Mouse (Mus musculus) neural tube, embryonic 11.5 days (tissue): Measurements from ENCODE around the gene Ptcra. TPM values are rescaled to one million over a fixed set of nuclear protein-coding genes. Genes with fewer than 3 reads are reported as not detected.
"Not testable (repeated sequence)": the region's sequence is repeated elsewhere in the genome, so short reads cannot be mapped to it uniquely, and the experiment has no call there.

Experiments used
- ATAC-seq: fragments of 200-750 bp; cut with Nextera tagmentation; 2 replicates; pipeline ENCODE4 v1.8.0; 2017; ENCODE audit warnings: moderate number of reproducible peaks, mild to moderate bottlenecking, moderate TSS enrichment, moderate library complexity; ENCODE audit not compliant: insufficient read depth, low FRiP score, low TSS enrichment
- DNase-seq: peaks from one replicate; pipeline ENCODE4 v3.0.0-alpha.2; 2015; ENCODE audit warnings: low spot score
- H3K27ac ChIP-seq: fragments of 300-500 bp; sonication (generic); 2 replicates; pipeline ENCODE4 v1.5.1; 2014; ENCODE audit warnings: low read depth, mild to moderate bottlenecking, low read length
- H3K27me3 ChIP-seq: fragments of 300-500 bp; sonication (generic); 2 replicates; pipeline ENCODE4 v1.6.1; 2014; ENCODE audit warnings: mild to moderate bottlenecking, low read length, mixed read lengths; ENCODE audit not compliant: control insufficient read depth, insufficient read depth
- H3K36me3 ChIP-seq: fragments of 300-500 bp; sonication (generic); 2 replicates; pipeline ENCODE4 v1.6.1; 2014; ENCODE audit warnings: mild to moderate bottlenecking, low read length, moderate library complexity, mixed read lengths; ENCODE audit not compliant: control insufficient read depth, insufficient read depth
- H3K4me1 ChIP-seq: fragments of 300-500 bp; sonication (generic); 2 replicates; pipeline ENCODE4 v1.6.1; 2014; ENCODE audit warnings: low read length, mixed read lengths; ENCODE audit not compliant: control insufficient read depth, insufficient read depth
- H3K4me2 ChIP-seq: fragments of 300-500 bp; sonication (generic); 2 replicates; pipeline ENCODE4 v1.6.1; 2014; ENCODE audit warnings: low read depth, mild to moderate bottlenecking, moderate library complexity
- H3K4me3 ChIP-seq: fragments of 300-500 bp; sonication (generic); 2 replicates; pipeline ENCODE4 v1.5.1; 2014; ENCODE audit warnings: low read depth, low read length
- H3K9ac ChIP-seq: fragments of 300-500 bp; sonication (generic); 2 replicates; pipeline ENCODE4 v1.6.1; 2014; ENCODE audit warnings: mild to moderate bottlenecking, low read length
- H3K9me3 ChIP-seq: fragments of 300-500 bp; sonication (generic); 2 replicates; pipeline ENCODE4 v1.6.1; 2016; ENCODE audit warnings: low read length; ENCODE audit not compliant: control insufficient read depth
- WGBS: fragments of 180-500 bp; shearing (Covaris S2); extraction: QIAGEN DNeasy Blood & Tissue Kit; methylation state at CpG from one replicate; pipeline ENCODE4 v1.1.7; 2014; 5-methylcytosine and 5-hydroxymethylcytosine counted together
- polyA plus RNA-seq: library from polyadenylated mRNA; unstranded; fragments of >200 nt; fragmentation: Nextera tagmentation; extraction: Ambion mirVana; gene quantifications from 2 replicates; pipeline ENCODE4 v1.2.1, GENCODE M21; 2014

Gene Ptcra
- polyA plus RNA-seq, 1 experiment from 2014 or later: 0.95 TPM

DNA sequence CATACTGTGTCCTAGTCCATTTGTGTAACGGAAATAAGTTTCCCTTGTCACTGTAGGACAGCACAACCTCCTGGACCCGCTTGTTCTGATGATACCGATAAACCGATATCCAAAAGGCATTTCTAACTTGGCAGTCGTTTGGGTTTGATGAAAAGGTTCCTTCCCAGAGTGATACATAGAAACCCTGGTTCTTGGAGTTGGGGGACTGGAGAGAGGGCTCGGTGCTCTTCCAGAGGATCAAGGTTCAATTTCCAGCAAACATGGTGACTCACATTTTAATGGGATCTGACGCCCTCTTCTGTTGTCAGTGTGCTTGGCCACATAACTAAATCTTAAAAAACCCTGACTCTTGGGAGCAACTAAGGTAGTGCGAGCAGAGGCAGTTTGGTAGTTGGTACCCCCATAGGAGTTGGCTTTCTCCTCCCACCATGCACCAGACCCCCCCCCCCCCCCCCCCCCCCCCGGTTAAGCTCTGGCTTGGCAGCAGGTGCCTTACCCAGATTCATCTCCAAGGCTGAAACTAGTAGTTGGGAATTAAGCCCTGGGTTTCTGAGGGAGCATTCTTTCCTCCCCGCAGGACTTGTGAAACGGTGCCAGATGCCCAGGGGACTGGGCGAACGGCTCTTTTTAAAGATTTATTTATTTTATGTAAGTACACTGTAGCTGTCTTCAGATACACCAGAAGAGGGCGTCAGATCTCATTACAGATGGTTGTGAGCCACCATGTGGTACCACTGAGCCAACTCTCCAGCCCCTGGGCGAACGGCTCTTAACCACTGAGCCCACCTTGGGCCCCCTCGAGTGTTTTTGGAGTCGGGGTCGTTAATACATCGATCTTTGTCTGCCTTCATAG lies 10.0 kb upstream of the Ptcra start:
- Histone ChIP-seq H3K4me1 (peaks cover 13% of the 10 kb centered on the region), H3K9me3 (no peaks in the 10 kb centered on the region), H3K27ac (no peak overlapping the region), H3K4me3 (peak overlapping the region; percentile 84), H3K36me3 (peaks cover 20% of the 10 kb centered on the region), H3K9ac (peak overlapping the region; percentile 84), H3K4me2 (peak overlapping the region; percentile 85), H3K27me3 (no peaks in the 10 kb centered on the region)
- DNase-seq (peak; percentile 41), ATAC-seq (0 out of 2 replicates have a peak, but pooled peaks have one; percentile 27)
- WGBS: 10% methylated on average over 19 of the region's 20 CpGs

DNA sequence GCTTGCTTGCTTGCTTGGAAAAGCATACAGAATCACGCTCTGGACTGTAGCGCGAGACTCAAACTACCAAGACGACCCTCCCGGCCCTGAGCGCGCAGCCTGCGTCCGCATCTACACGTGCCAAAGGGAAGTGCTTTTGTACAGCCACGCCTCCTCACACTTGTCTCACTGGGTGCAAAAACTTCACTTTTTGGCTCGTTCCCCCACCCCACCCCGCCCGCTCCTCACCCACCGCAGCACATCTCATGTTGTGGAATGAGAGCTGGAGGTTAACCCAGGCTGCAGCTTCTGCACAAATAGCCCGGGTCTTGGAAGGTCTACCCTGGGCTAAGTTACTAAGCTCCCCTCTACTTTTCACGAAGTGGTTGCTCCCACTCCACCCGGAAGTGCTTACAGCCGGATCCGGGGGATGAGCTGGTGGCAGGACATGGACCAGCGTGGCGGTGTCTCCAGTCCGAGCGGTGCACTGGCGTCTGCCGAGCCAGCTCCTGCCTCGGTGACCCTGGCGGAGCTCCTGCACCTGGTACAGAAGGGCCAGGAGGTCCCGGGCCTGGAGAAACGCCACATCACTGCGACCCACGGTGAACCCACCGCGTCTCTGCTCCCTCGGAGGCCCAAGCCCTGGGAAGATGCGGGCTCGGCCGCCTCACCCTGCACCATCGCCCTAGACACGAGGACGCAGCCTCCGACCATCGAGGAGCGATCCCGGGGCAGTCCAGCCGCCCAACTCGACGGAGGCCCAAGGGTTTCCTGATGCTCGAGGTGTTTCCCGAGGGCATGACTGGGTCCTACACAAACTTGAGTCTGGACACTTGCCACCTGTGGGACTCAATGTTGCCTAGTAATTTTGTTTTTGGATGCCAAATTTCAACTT lies 9.1 kb upstream of the Ptcra start, which contains the start of gene 2310039H08Rik:
Gene 2310039H08Rik (plus strand): TSS at position 232 of the 874 bp plus-strand sequence.
- Histone ChIP-seq H3K4me3 (peak within 1 kb of the TSS; percentile 84), H3K27ac (0 out of 2 replicates have a peak within 1 kb of the TSS, but pooled peaks have one; percentile 21), H3K4me1 (peaks cover 13% of the 10 kb centered on the region), H3K9ac (peak within 1 kb of the TSS; percentile 84), H3K27me3 (no peaks in the 10 kb centered on the region), H3K36me3 (peaks cover 13% of the 10 kb centered on the region), H3K9me3 (no peaks in the 10 kb centered on the region), H3K4me2 (peak within 1 kb of the TSS; percentile 85)
- peak; percentile 88 for DNase-seq
- peak; percentile 89 for ATAC-seq
- WGBS: under 1% methylated on average over 50 of the region's 50 CpGs

DNA sequence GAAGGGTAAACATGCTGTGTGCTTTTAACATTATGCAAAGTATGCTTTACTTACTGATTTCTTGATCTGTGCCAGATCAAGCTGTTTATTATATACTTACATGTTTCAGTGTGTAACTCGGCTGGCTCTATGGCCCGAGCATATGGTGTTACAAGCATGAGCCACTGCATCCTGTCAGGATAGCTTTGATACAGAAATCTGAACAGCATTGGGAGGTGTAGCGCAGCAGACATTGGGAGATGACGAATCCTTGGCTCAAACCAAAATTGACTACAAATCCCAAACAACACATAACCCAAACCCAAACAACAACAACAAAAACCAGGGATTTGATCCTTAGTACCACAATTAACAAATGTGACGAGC lies 8.5 kb upstream of the Ptcra start:
- H3K9ac ChIP-seq: peak overlapping the region; percentile 84
- DNase-seq (no peak), ATAC-seq (no peak)
- no peaks in the 10 kb centered on the region for H3K9me3 ChIP-seq
- H3K4me3 ChIP-seq: peak overlapping the region; percentile 84
- peak overlapping the region; percentile 85 for H3K4me2 ChIP-seq
- H3K36me3 ChIP-seq: peaks cover 8% of the 10 kb centered on the region
- H3K27ac ChIP-seq: 0 out of 2 replicates have a peak overlapping the region, but pooled peaks have one; percentile 11
- H3K27me3 ChIP-seq: no peaks in the 10 kb centered on the region
- H3K4me1 ChIP-seq: peaks cover 13% of the 10 kb centered on the region
- WGBS: 11% methylated on average over 5 of the region's 5 CpGs

DNA sequence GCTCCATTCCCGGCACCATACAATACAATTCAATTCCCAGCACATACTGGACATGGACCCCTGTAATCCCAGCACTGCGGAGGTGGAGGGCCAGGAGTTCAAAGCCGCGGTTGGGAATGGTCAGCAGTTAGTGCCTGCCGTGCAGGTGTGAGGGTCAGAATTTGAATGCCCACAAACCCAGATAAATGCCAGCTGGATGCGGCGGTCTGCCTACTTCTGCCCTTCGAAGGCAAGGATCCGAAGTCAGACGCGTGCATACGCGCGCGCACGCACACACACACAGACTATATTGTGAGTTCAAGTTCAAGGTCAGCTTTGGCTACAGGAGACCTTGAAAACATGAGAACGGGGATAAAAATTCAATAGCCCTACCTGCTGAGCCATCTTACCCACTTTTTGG lies 8.1 kb upstream of the Ptcra start:
- no peak for DNase-seq
- Histone ChIP-seq H3K27ac (no peak overlapping the region), H3K4me1 (peaks cover 13% of the 10 kb centered on the region), H3K27me3 (no peaks in the 10 kb centered on the region), H3K4me2 (peak overlapping the region; percentile 85), H3K36me3 (peaks cover 8% of the 10 kb centered on the region), H3K4me3 (peak overlapping the region; percentile 84), H3K9me3 (no peaks in the 10 kb centered on the region), H3K9ac (peak overlapping the region; percentile 84)
- 68% methylated on average over 17 of the region's 17 CpGs for WGBS
- ATAC-seq: no peak

DNA sequence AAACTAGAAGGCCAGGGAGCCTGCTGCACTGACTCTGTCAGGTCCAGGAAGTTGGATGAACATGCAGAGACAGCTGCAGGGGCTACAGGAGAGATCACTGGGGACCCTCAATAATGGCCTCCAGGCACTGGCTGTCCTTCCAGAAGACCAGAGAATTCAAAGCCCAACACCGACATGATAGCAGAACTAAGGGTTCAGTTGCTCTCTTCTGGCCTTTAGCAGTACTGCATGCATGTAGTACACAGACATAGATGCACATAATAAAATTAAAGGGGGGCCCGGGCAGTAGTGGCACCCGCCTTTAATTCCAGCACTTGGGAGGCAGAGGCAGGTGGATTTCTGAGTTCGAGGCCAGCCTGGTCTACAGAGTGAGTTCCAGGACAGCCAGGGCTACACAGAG lies 7.5 kb upstream of the Ptcra start:
- WGBS: 92% methylated on average over 4 of the region's 4 CpGs
- Histone ChIP-seq H3K4me3 (no peak overlapping the region), H3K27ac (no peak overlapping the region), H3K4me1 (peaks cover 13% of the 10 kb centered on the region), H3K9ac (no peak overlapping the region), H3K4me2 (no peak overlapping the region), H3K36me3 (peaks cover 4% of the 10 kb centered on the region), H3K27me3 (no peaks in the 10 kb centered on the region), H3K9me3 (no peaks in the 10 kb centered on the region)
- DNase-seq: no peak
- no peak for ATAC-seq

DNA sequence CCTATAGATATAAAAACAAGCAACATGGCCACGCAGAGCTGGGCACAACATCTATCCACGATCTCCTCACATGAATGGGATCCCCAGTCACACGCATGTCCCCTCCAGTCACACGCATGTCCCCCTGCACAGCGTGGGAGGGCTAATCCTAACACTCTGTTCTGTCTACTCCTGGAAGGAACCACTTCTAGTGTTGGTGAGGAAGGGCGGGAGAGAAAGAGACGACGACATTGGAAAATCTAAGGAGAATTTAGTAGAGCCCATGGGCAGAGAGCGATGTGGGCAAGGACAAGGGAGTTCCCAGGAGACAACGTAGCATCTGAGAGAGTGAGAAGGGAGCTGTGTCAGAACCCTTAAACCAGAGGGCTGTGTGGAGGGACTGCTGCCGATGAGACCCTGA lies 7.0 kb upstream of the Ptcra start:
- 90% methylated on average over 11 of the region's 11 CpGs for WGBS
- Histone ChIP-seq H3K4me2 (no peak overlapping the region), H3K9ac (no peak overlapping the region), H3K4me3 (no peak overlapping the region), H3K27ac (no peak overlapping the region), H3K9me3 (no peaks in the 10 kb centered on the region), H3K36me3 (peaks cover 4% of the 10 kb centered on the region), H3K4me1 (peaks cover 13% of the 10 kb centered on the region), H3K27me3 (no peaks in the 10 kb centered on the region)
- DNase-seq: no peak
- ATAC-seq: no peak

DNA sequence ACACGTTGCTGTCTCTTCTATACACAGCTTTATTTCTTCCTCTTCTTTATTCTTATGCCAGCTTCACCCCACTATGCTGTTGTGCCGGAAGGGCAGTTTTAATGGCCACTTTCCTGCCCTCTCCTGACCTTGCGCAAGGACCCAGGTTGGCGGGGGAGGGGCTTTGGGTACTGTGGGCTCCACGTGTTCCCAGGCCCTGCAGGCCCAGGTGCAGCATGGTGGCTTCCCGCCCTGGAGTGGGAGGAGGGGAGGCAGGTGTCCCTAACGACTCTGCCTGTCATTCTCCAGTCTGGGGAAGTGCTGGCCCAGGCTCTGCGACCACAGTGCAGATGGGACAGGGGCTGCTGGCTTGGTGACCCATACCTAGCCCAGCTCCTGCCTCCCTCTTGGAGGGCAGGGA lies 4.4 kb upstream of the Ptcra start:
- Histone ChIP-seq H3K36me3 (no peaks in the 10 kb centered on the region), H3K4me2 (no peak overlapping the region), H3K27me3 (no peaks in the 10 kb centered on the region), H3K27ac (no peak overlapping the region), H3K4me1 (peaks cover 5% of the 10 kb centered on the region), H3K4me3 (no peak overlapping the region), H3K9me3 (no peaks in the 10 kb centered on the region), H3K9ac (no peak overlapping the region)
- DNase-seq (no peak), ATAC-seq (no peak)
- WGBS: 52% methylated on average over 8 of the region's 8 CpGs

DNA sequence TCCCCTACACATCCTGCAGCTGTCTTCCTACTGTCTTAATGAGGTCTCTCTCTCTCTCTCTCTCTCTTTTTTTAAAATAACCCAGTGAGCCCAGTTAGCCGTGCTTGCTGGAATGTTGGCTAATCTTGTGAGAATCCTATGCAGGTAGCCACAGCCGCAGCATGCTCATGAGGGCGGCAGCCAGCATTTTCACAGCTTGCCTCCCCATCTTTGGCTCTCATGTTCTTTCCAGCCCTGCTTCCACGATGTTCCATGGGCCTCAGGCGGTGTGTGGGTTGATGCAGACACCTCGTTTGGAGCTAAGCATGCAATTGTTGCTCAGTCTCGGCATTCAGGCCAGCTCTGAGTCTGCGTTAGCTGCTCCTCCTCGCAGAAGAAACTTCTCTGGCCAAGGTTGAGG lies 1.4 kb upstream of the Ptcra start:
- DNase-seq, H3K9me3 ChIP-seq, H3K4me2 ChIP-seq, H3K27ac ChIP-seq, H3K27me3 ChIP-seq, H3K4me3 ChIP-seq, H3K36me3 ChIP-seq, H3K9ac ChIP-seq, H3K4me1 ChIP-seq, ATAC-seq: not testable (repeated sequence)
- WGBS: 73% methylated on average over 9 of the region's 9 CpGs
